Mouse (Mus musculus): ENCODE measurements at regions not wholly inside any gene's neighbourhood (a gene's known extent, or its start where the extent isn't known, plus 50 kb on each side); places are given as distances from the start of the nearest gene placed in this dataset.
"Not testable (repeated sequence)": the region's sequence is repeated elsewhere in the genome, so short reads cannot be mapped to it uniquely, and the experiment has no call there.

GRCm38 (mm10) chr7:62179387-62179786, 167.0 kb upstream of the Ndn start:
- peak; percentile 4 for DNase-seq

GRCm38 (mm10) chr7:62208529-62208928, 137.8 kb upstream of the Ndn start:
- DNase-seq = no peak

GRCm38 (mm10) chr7:62209117-62209700, 137.2 kb upstream of the Ndn start:
- DNase-seq = peak; percentile 26

GRCm38 (mm10) chr7:62225184-62225583, 121.2 kb upstream of the Ndn start:
- no peak for DNase-seq

GRCm38 (mm10) chr7:62227727-62228126, 118.6 kb upstream of the Ndn start:
- no peak for DNase-seq

GRCm38 (mm10) chr7:62230713-62231112, 115.7 kb upstream of the Ndn start:
- DNase-seq = no peak

GRCm38 (mm10) chr7:62231120-62231574, 115.2 kb upstream of the Ndn start:
- DNase-seq = peak; percentile 9

- DNase-seq = peak; percentile 12
Observed at GRCm38 (mm10) chr7:62232076-62232475, 114.3 kb upstream of the Ndn start.

GRCm38 (mm10) chr7:62234037-62234436, 112.3 kb upstream of the Ndn start:
- DNase-seq = peak; percentile 1

GRCm38 (mm10) chr7:62235766-62236165, 110.6 kb upstream of the Ndn start:
- no peak for DNase-seq

GRCm38 (mm10) chr7:62261688-62262114, 84.7 kb upstream of the Ndn start:
- no peak for DNase-seq

GRCm38 (mm10) chr7:62262174-62262573, 84.2 kb upstream of the Ndn start:
- DNase-seq = not testable (repeated sequence)

GRCm38 (mm10) chr7:62269156-62269855, 77.1 kb upstream of the Ndn start:
- DNase-seq = no peak

- no peak for DNase-seq
Observed at GRCm38 (mm10) chr7:62276219-62276618, 70.2 kb upstream of the Ndn start.

- DNase-seq = no peak
Observed at GRCm38 (mm10) chr7:62278492-62278891, 67.9 kb upstream of the Ndn start.

- no peak for DNase-seq
Observed at GRCm38 (mm10) chr7:62279022-62279421, 67.3 kb upstream of the Ndn start.

Data from adrenal gland, adult 2 months (tissue).